Mouse (Mus musculus): ENCODE data around the gene Terf2. TPM values are rescaled to one million over a fixed set of nuclear protein-coding genes. Genes with fewer than 3 reads are reported as not detected.

Gene Terf2
- polyA plus RNA-seq, 1 experiment from 2014 or later: 22.5 TPM

DNA sequence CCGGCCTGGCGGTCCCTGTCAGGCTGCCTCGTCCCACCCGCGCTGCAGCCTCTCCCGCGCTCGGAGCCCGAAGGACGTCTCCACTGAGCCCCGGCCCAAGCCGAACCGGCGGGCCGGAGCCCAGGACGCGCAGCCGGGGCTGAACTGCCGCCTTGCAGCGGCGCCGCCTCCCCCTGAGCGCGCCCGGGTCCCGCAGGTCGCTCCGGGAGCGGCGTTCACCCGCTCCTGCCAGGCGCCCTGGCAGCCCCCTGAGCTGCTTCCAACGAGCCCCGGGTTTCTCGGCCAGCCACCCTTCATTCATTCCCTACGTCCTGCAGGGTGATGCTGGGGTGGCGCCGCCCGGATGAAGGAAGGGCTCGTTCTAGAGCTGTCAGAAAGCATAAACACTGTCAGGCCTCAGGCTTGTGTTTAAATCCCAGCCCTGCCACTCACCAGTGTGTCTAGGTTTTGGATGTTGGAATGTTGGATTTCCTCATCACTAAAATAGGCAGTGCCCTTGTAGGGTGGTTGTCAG lies 64.7 kb downstream of the Terf2 start:
- peak overlapping the region; percentile 77 for H3K4me2 ChIP-seq (ENCODE audit: low read length)
- H3K27me3 ChIP-seq (replicated peaks; ENCODE audit: control insufficient read depth, insufficient read depth, low read length): no peaks in the 10 kb centered on the region
- H3K4me1 ChIP-seq (ENCODE audit: control insufficient read depth, insufficient read depth, low read depth, low read length): peaks cover 18% of the 10 kb centered on the region
- peak overlapping the region; percentile 99 for H3K9ac ChIP-seq (ENCODE audit: low read depth, low read length)
- H3K4me3 ChIP-seq (ENCODE audit: low read length): peak overlapping the region; percentile 97
- H3K9me3 ChIP-seq (ENCODE audit: control insufficient read depth, low read length): no peaks in the 10 kb centered on the region
- peaks cover 1% of the 10 kb centered on the region; the same call in 1 of the 2 replicates for H3K36me3 ChIP-seq (ENCODE audit: control insufficient read depth, insufficient read depth, low read length)
- WGBS: 0% methylated on average over 40 of the region's 40 CpGs
- no peak for ATAC-seq
- peak overlapping the region; percentile 65 for H3K27ac ChIP-seq (ENCODE audit: low read depth, low read length)

DNA sequence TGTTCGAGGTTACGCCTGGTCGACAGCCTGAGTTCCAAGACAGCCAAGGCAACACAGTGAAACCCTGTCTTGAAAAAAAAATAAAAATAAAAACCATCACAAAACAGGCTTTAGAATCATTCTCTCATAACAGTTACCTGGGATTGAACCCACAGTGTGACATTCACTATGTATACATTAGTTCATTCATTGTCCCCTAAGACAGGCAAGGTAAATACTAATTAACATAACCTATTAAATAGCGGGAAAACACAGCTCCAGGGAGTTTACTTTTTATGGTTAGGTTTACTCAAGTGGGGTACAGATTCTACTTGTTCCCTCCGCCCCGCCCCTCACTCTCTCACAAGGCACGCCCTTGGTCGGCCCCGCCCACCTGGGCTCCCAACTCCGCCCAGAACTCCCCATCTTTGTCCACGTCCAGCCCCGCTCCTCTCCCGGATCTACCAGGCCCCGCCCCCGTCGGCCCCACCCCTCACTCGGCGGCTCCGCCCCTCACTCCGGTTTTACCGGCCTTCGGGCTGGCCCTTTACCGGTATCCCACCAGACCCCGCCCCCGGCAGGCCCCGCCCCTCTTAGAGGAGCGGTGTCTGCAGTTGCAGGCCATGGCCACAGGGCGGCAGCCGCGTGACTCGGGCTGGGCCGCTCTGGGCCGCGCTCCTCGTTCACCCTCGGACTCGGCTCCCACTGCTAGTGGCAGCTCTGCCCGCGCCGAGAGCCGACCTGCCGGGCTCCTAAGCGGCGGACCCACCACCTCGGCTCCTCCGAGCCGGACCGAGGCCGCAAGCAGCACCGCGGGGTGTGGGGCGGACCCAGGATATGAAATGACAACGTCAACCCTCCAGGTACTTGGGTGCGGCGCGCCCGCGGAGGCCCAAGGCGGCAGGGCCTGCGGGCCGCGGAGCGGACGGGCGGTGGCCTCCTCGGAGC lies 65.4 kb downstream of the Terf2 start, which contains the start of gene Vps4a:
Gene Vps4a (plus strand): TSS at position 573 of the 927 bp plus-strand sequence.
- Histone ChIP-seq H3K4me2 (ENCODE audit: low read length) (peak within 1 kb of the TSS; percentile 77), H3K4me3 (ENCODE audit: low read length) (peak within 1 kb of the TSS; percentile 97), H3K9ac (ENCODE audit: low read depth, low read length) (peak within 1 kb of the TSS; percentile 99), H3K36me3 (ENCODE audit: control insufficient read depth, insufficient read depth, low read length) (no peaks in the 10 kb centered on the region), H3K27me3 (replicated peaks; ENCODE audit: control insufficient read depth, insufficient read depth, low read length) (no peaks in the 10 kb centered on the region), H3K4me1 (ENCODE audit: control insufficient read depth, insufficient read depth, low read depth, low read length) (peaks cover 18% of the 10 kb centered on the region), H3K9me3 (ENCODE audit: control insufficient read depth, low read length) (no peaks in the 10 kb centered on the region), H3K27ac (ENCODE audit: low read depth, low read length) (peak within 1 kb of the TSS; percentile 65)
- ATAC-seq: peak; percentile 96
- 4% methylated on average over 61 of the region's 66 CpGs for WGBS

DNA sequence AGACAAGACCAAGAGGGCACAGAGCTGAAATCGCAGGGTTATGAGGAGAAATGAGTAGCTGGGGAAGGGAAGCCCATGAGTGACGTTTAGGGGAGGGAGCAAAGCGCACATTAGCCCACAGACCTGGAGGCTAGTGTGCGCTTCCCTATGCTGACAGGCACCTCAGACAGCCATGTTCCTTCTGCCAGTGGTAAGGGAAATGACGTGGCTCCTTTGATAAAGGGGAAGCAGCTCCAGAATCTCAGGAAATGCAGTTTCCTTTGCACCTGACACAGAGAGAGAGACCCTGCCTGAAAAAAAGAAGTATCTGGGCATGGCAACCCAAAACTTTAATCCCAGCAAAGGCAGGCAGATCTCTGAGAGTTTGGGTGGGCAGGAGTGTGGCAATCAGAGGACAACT lies 66.3 kb downstream of the Terf2 start:
- Histone ChIP-seq H3K27me3 (replicated peaks; ENCODE audit: control insufficient read depth, insufficient read depth, low read length) (no peaks in the 10 kb centered on the region), H3K4me1 (ENCODE audit: control insufficient read depth, insufficient read depth, low read depth, low read length) (peaks cover 18% of the 10 kb centered on the region), H3K4me2 (ENCODE audit: low read length) (no peak overlapping the region), H3K9ac (ENCODE audit: low read depth, low read length) (no peak overlapping the region), H3K36me3 (ENCODE audit: control insufficient read depth, insufficient read depth, low read length) (no peaks in the 10 kb centered on the region), H3K9me3 (ENCODE audit: control insufficient read depth, low read length) (no peaks in the 10 kb centered on the region), H3K27ac (ENCODE audit: low read depth, low read length) (no peak overlapping the region), H3K4me3 (ENCODE audit: low read length) (no peak overlapping the region)
- WGBS: 71% methylated on average over 5 of the region's 5 CpGs
- no peak for ATAC-seq

DNA sequence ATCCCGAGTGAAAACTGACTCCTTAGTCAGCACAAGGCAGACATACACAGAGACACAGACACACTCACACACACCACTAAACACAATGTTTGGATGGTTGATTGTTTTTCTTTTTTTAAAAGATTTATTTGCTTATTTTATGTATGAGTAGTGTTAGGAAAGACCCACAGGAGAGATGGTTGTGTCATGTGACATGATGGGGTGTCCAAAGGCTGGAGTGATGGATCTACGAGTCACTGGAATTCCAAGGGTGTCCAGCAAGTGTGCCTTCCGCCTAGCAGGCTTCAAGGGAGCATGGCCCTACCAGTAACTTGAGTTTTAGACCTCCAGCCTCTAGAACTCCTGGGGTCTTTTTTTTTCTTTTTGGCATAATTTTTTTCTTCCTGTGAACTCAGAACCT lies 67.0 kb downstream of the Terf2 start:
- Histone ChIP-seq H3K4me3 (ENCODE audit: low read length) (no peak overlapping the region), H3K27ac (ENCODE audit: low read depth, low read length) (no peak overlapping the region), H3K36me3 (ENCODE audit: control insufficient read depth, insufficient read depth, low read length) (no peaks in the 10 kb centered on the region), H3K9ac (ENCODE audit: low read depth, low read length) (no peak overlapping the region), H3K9me3 (ENCODE audit: control insufficient read depth, low read length) (no peaks in the 10 kb centered on the region), H3K27me3 (replicated peaks; ENCODE audit: control insufficient read depth, insufficient read depth, low read length) (no peaks in the 10 kb centered on the region), H3K4me1 (ENCODE audit: control insufficient read depth, insufficient read depth, low read depth, low read length) (peaks cover 17% of the 10 kb centered on the region), H3K4me2 (ENCODE audit: low read length) (no peak overlapping the region)
- no peak for ATAC-seq
- WGBS: 80% methylated on average over 3 of the region's 3 CpGs

DNA sequence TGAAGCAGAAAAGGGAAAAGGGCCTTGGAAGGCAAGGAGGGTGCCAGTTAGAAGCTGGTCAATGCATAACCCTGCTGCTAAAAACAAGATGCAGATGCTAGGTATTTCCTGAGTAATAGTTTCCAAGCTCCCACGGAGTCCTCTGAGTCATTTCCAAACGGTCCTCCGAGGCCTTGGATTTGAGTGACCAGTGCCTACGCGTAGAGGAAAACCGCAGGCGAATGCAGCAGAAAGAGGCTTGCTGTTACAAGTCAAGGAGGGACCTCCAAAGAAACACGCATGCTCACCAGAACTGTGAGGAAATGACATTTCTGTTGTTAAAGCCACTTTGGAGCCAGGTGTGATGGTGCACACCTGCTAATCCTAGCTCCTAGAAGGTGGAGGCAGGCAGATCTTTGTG lies 72.9 kb downstream of the Terf2 start:
- Histone ChIP-seq H3K4me1 (ENCODE audit: control insufficient read depth, insufficient read depth, low read depth, low read length) (no peaks in the 10 kb centered on the region), H3K27me3 (replicated peaks; ENCODE audit: control insufficient read depth, insufficient read depth, low read length) (no peaks in the 10 kb centered on the region), H3K27ac (ENCODE audit: low read depth, low read length) (no peak overlapping the region), H3K4me3 (ENCODE audit: low read length) (no peak overlapping the region), H3K9me3 (ENCODE audit: control insufficient read depth, low read length) (no peaks in the 10 kb centered on the region), H3K9ac (ENCODE audit: low read depth, low read length) (no peak overlapping the region), H3K36me3 (ENCODE audit: control insufficient read depth, insufficient read depth, low read length) (no peaks in the 10 kb centered on the region), H3K4me2 (ENCODE audit: low read length) (no peak overlapping the region)
- ATAC-seq: no peak
- WGBS: 93% methylated on average over 8 of the region's 8 CpGs

Small RNA genes within 50 kb of the gene (microRNA-seq; reads per million reads assigned to microRNA genes)
- gene Mir7075: 0.62 reads per million

Other genes with a start within 250 kb of the Terf2 start
- gene Has3, start 226.3 kb downstream of the Terf2 start, polyA plus RNA-seq (2015; fragmentation: Nextera tagmentation; extraction: Ambion mirVana): 1.2 and 1.6 TPM in 2 replicates
- gene Utp4, start 202.9 kb downstream of the Terf2 start, polyA plus RNA-seq (2015; fragmentation: Nextera tagmentation; extraction: Ambion mirVana): 42.2 and 44.6 TPM in 2 replicates
- gene Sntb2, start 160.8 kb downstream of the Terf2 start, polyA plus RNA-seq (2015; fragmentation: Nextera tagmentation; extraction: Ambion mirVana): 4.7 and 4.9 TPM in 2 replicates
- gene Vps4a, start 65.3 kb downstream of the Terf2 start, polyA plus RNA-seq (2015; fragmentation: Nextera tagmentation; extraction: Ambion mirVana): 159 and 165 TPM in 2 replicates
- 37.1 and 37.4 TPM in 2 replicates for gene Pdf, start 47.9 kb downstream of the Terf2 start, polyA plus RNA-seq (2015; fragmentation: Nextera tagmentation; extraction: Ambion mirVana)
- gene Cog8, start 39.9 kb downstream of the Terf2 start, polyA plus RNA-seq (2015; fragmentation: Nextera tagmentation; extraction: Ambion mirVana): 39.2 and 42.3 TPM in 2 replicates
- 61.2 and 66.2 TPM in 2 replicates for gene Nip7, start 39.7 kb downstream of the Terf2 start, polyA plus RNA-seq (2015; fragmentation: Nextera tagmentation; extraction: Ambion mirVana)
- gene Tmed6, start 30.9 kb downstream of the Terf2 start, polyA plus RNA-seq (2015; fragmentation: Nextera tagmentation; extraction: Ambion mirVana): not detected in 2 replicates
- 98.8 and 112 TPM in 2 replicates for gene Cyb5b, start 54.1 kb upstream of the Terf2 start, polyA plus RNA-seq (2015; fragmentation: Nextera tagmentation; extraction: Ambion mirVana)
- 7.7 and 8.0 TPM in 2 replicates for gene Nfat5, start 196.9 kb upstream of the Terf2 start, polyA plus RNA-seq (2015; fragmentation: Nextera tagmentation; extraction: Ambion mirVana)